Mouse (Mus musculus) kidney, adult 2 months (tissue): ENCODE results near the gene Trak1. TPM values are rescaled to one million over a fixed set of nuclear protein-coding genes. Genes with fewer than 3 reads are reported as not detected.
A peak's percentile ranks its signal among the peaks of the same experiment; 100 is the strongest.

Experiments
- DNase-seq: peaks from one replicate; pipeline ENCODE4 v3.0.0; 2021
- H3K27ac ChIP-seq: fragments of 200-500 bp; 2 replicates; pipeline ENCODE4 v1.5.1; 2012; ENCODE audit warnings: low read depth, low read length, control low read depth, inconsistent platforms; ENCODE audit not compliant: insufficient read depth
- H3K27me3 ChIP-seq: fragments of 200-500 bp; replicated peaks from 2 replicates; pipeline ENCODE4 v1.6.1; 2012; ENCODE audit warnings: mild to moderate bottlenecking, moderate library complexity, low read length, inconsistent platforms; ENCODE audit not compliant: control insufficient read depth, insufficient read depth
- H3K36me3 ChIP-seq: fragments of 200-500 bp; 2 replicates; pipeline ENCODE4 v1.6.1; 2012; ENCODE audit warnings: mild to moderate bottlenecking, moderate library complexity, low read length, inconsistent platforms; ENCODE audit not compliant: control insufficient read depth, insufficient read depth
- H3K4me1 ChIP-seq: fragments of 200-500 bp; 2 replicates; pipeline ENCODE4 v1.6.1; 2011; ENCODE audit warnings: low read length; ENCODE audit not compliant: control insufficient read depth, insufficient read depth
- H3K4me3 ChIP-seq: fragments of 200-500 bp; 2 replicates; pipeline ENCODE4 v1.5.1; 2011; ENCODE audit warnings: mild to moderate bottlenecking, low read depth, low read length, control low read depth; ENCODE audit not compliant: insufficient read depth
- CTCF ChIP-seq: fragments of 200-500 bp; conservative IDR thresholded peaks from 2 replicates; pipeline ENCODE4 v1.5.1; 2011; ENCODE audit warnings: low read depth, mild to moderate bottlenecking, control low read depth, low read length, moderate library complexity, mixed read lengths; ENCODE audit not compliant: insufficient read depth, insufficient read length
- POLR2A ChIP-seq: fragments of 200-500 bp; IDR thresholded peaks from one replicate; pipeline ENCODE4 v1.6.1; 2011; ENCODE audit warnings: low read depth, low read length, control low read depth
- WGBS: fragments of 180-500 bp; shearing (Covaris S2); methylation state at CpG from one replicate; pipeline ENCODE4 v1.1.7; 2018; 5-methylcytosine and 5-hydroxymethylcytosine counted together
- polyA plus RNA-seq: library from polyadenylated mRNA; depleted of rRNA; stranded (reverse); fragments of >200 nt; gene quantifications from 2 replicates; pipeline ENCODE4 v1.2.3, GENCODE M21; 2012

The Trak1 gene
- polyA plus RNA-seq, 1 experiment = 65.1 TPM

GRCm38 (mm10) chr9:121398761-121399160, 101.5 kb downstream of the Trak1 start:
- no peak for DNase-seq
- Histone ChIP-seq H3K4me3 (no peak overlapping the region), H3K27ac (no peak overlapping the region), H3K36me3 (no peaks in the 10 kb centered on the region), H3K27me3 (no peaks in the 10 kb centered on the region), H3K4me1 (peaks cover 11% of the 10 kb centered on the region; the same call in 1 of the 2 replicates)
- WGBS = 72% methylated on average over 7 of the region's 7 CpGs
- TF ChIP-seq CTCF = no peak
- no peak for TF ChIP-seq POLR2A

GRCm38 (mm10) chr9:121400608-121401007, 103.3 kb downstream of the Trak1 start:
- DNase-seq = no peak
- H3K27ac ChIP-seq = no peak overlapping the region
- no peaks in the 10 kb centered on the region for H3K27me3 ChIP-seq
- H3K4me3 ChIP-seq = no peak overlapping the region
- WGBS = 75% methylated on average over 8 of the region's 8 CpGs
- no peaks in the 10 kb centered on the region for H3K36me3 ChIP-seq
- no peak for TF ChIP-seq CTCF
- peaks cover 18% of the 10 kb centered on the region; the same call in 1 of the 2 replicates for H3K4me1 ChIP-seq

- 39% methylated on average over 16 of the region's 16 CpGs for WGBS
- Histone ChIP-seq H3K4me3 (no peak overlapping the region), H3K27ac (no peak overlapping the region)
Measured at GRCm38 (mm10) chr9:121403157-121403671, 105.9 kb downstream of the Trak1 start.

GRCm38 (mm10) chr9:121403699-121404098, 106.4 kb downstream of the Trak1 start:
- H3K27ac ChIP-seq = no peak overlapping the region
- 0 out of 2 replicates have a peak, but pooled peaks cover 12% of the 10 kb centered on the region for H3K4me1 ChIP-seq
- TF ChIP-seq CTCF (no peak), POLR2A (no peak)
- DNase-seq = no peak
- no peaks in the 10 kb centered on the region for H3K36me3 ChIP-seq
- WGBS = 66% methylated on average over 11 of the region's 11 CpGs
- H3K27me3 ChIP-seq = no peaks in the 10 kb centered on the region
- no peak overlapping the region for H3K4me3 ChIP-seq

More at GRCm38 (mm10) chr9:121403157-121403671, 105.9 kb downstream of the Trak1 start:
- DNase-seq = peak; percentile 55
- H3K36me3 ChIP-seq = no peaks in the 10 kb centered on the region
- TF ChIP-seq CTCF = no peak
- TF ChIP-seq POLR2A = no peak
- 0 out of 2 replicates have a peak, but pooled peaks cover 12% of the 10 kb centered on the region for H3K4me1 ChIP-seq
- no peaks in the 10 kb centered on the region for H3K27me3 ChIP-seq

GRCm38 (mm10) chr9:121405088-121405681, 107.9 kb downstream of the Trak1 start:
- Histone ChIP-seq H3K36me3 (no peaks in the 10 kb centered on the region), H3K27ac (no peak overlapping the region)
- TF ChIP-seq CTCF = no peak
- no peak for TF ChIP-seq POLR2A

GRCm38 (mm10) chr9:121405792-121406191, 108.5 kb downstream of the Trak1 start:
- 87% methylated on average over 4 of the region's 4 CpGs for WGBS
- H3K27ac ChIP-seq = no peak overlapping the region
- DNase-seq = no peak
- H3K27me3 ChIP-seq = no peaks in the 10 kb centered on the region
- no peak overlapping the region for H3K4me3 ChIP-seq
- TF ChIP-seq POLR2A (no peak), CTCF (no peak)
- 0 out of 2 replicates have a peak, but pooled peaks cover 7% of the 10 kb centered on the region for H3K4me1 ChIP-seq
- H3K36me3 ChIP-seq = no peaks in the 10 kb centered on the region

More at GRCm38 (mm10) chr9:121405088-121405681, 107.9 kb downstream of the Trak1 start:
- Histone ChIP-seq H3K4me1 (0 out of 2 replicates have a peak, but pooled peaks cover 11% of the 10 kb centered on the region), H3K27me3 (no peaks in the 10 kb centered on the region), H3K4me3 (no peak overlapping the region)
- 89% methylated on average over 8 of the region's 8 CpGs for WGBS
- DNase-seq = no peak

GRCm38 (mm10) chr9:121414237-121414636, 116.9 kb downstream of the Trak1 start:
- no peak for DNase-seq
- 77% methylated on average over 12 of the region's 12 CpGs for WGBS
- Histone ChIP-seq H3K36me3 (no peaks in the 10 kb centered on the region), H3K4me1 (0 out of 2 replicates have a peak, but pooled peaks cover 17% of the 10 kb centered on the region), H3K4me3 (no peak overlapping the region), H3K27me3 (no peaks in the 10 kb centered on the region), H3K27ac (no peak overlapping the region)
- no peak for TF ChIP-seq CTCF
- no peak for TF ChIP-seq POLR2A
